Comparison of ENCODE assay signal across 8 mouse cellular contexts in the genomic region with DNA sequence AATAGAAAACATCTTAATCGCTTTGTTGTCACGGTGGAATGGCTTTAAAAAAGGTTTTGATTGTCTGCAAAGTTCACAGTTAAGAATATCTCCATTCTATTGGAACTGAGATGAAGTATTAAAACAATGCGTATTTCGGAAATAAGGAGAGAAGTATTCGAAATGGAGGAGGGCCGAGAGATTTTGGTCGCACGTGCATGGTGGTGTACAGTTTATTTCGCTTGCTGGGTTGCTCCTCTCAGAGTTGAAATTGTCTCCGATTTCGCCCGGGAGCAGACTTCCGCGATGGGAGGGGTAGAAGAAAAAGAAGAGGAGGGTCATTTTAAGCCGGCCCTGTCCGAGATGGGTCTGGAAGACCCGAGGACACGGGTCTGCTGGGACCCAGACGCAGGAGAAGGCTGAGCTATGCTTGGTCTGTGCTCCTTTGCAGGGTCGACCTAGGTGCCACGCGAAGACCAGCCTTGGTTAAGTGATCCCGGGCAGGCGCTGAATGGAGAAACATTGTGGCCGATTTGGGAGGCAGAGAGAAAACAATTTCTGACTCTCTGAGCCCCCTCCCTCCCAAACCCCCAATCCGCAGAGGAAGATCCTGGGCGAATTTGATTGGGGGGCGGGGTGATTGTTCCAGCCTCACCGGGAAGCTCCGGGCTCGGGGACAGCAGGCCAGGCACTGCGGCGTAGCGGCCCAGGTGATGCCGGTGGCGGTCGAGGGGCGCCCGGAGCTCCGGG. TPM values are rescaled to one million over a fixed set of nuclear protein-coding genes. Genes with fewer than 3 reads are reported as not detected.
DNase-seq lines count a peak whose midpoint lies in the region; ATAC-seq lines count a peak whose summit lies in the region.

No protein-coding gene starts in this region.

- peak overlapping the region; percentile 100 for H3K27ac ChIP-seq in forebrain, embryonic 13.5 days
- H3K27ac ChIP-seq in intestine, embryonic 16.5 days (ENCODE audit: low read length), result peak overlapping the region; percentile 90
- peak overlapping the region; percentile 81 for H3K27ac ChIP-seq in lung, embryonic 16.5 days (ENCODE audit: low read length)
- H3K27ac ChIP-seq in stomach, embryonic 15.5 days, result peak overlapping the region; percentile 85

- peak; percentile 53 for DNase-seq in right cerebral cortex, postnatal 4 days
- no peak for DNase-seq in right cerebral cortex, postnatal 14 days
- peak; percentile 6 for DNase-seq in c-Kit-positive CD71-positive TER-119-negative erythroid progenitor cells, embryonic 14.5 days (ENCODE audit: low read depth)
- DNase-seq in layer of hippocampus, adult 18-20 months (ENCODE audit: low spot score in 2 of 2), result no peak

- H3K9ac ChIP-seq in forebrain, embryonic 13.5 days, result peak overlapping the region; percentile 100
- H3K9ac ChIP-seq in intestine, embryonic 16.5 days (ENCODE audit: low read depth, low read length), result peak overlapping the region; percentile 98
- peak overlapping the region; percentile 91 for H3K9ac ChIP-seq in lung, embryonic 16.5 days (ENCODE audit: low read length)
- H3K9ac ChIP-seq in stomach, embryonic 15.5 days, result peak overlapping the region; percentile 83

- peaks cover 10% of the 10 kb centered on the region for H3K36me3 ChIP-seq in forebrain, embryonic 13.5 days (ENCODE audit: poor library complexity, severe bottlenecking)
- H3K36me3 ChIP-seq in intestine, embryonic 16.5 days (ENCODE audit: control insufficient read depth, insufficient read depth, low read length), result no peaks in the 10 kb centered on the region
- H3K36me3 ChIP-seq in lung, embryonic 16.5 days (ENCODE audit: control insufficient read depth, insufficient read depth, low read length), result no peaks in the 10 kb centered on the region
- no peaks in the 10 kb centered on the region for H3K36me3 ChIP-seq in stomach, embryonic 15.5 days

- H3K27me3 ChIP-seq in forebrain, embryonic 13.5 days, result no peaks in the 10 kb centered on the region
- H3K27me3 ChIP-seq in intestine, embryonic 16.5 days (replicated peaks; ENCODE audit: control insufficient read depth, insufficient read depth, low read length), result no peaks in the 10 kb centered on the region
- H3K27me3 ChIP-seq in lung, embryonic 16.5 days (ENCODE audit: control insufficient read depth, insufficient read depth, low read depth, low read length), result no peaks in the 10 kb centered on the region
- H3K27me3 ChIP-seq in stomach, embryonic 15.5 days (replicated peaks), result no peaks in the 10 kb centered on the region

- WGBS in forebrain, embryonic 13.5 days, result under 1% methylated on average over 39 of the region's 40 CpGs
- 1% methylated on average over 40 of the region's 40 CpGs for WGBS in intestine, embryonic 16.5 days
- 1% methylated on average over 40 of the region's 40 CpGs for WGBS in lung, embryonic 16.5 days
- under 1% methylated on average over 39 of the region's 40 CpGs for WGBS in stomach, embryonic 15.5 days

- no peak for ATAC-seq in forebrain, embryonic 13.5 days
- ATAC-seq in intestine, embryonic 16.5 days, result no peak
- ATAC-seq in lung, embryonic 16.5 days (ENCODE audit: low read depth), result no peak
- ATAC-seq in stomach, embryonic 15.5 days (ENCODE audit: insufficient read depth, low FRiP score, low read depth), result no peak

- no peaks in the 10 kb centered on the region for H3K9me3 ChIP-seq in forebrain, embryonic 13.5 days (replicated peaks)
- H3K9me3 ChIP-seq in intestine, embryonic 16.5 days (ENCODE audit: control insufficient read depth, low read length), result no peaks in the 10 kb centered on the region
- no peaks in the 10 kb centered on the region for H3K9me3 ChIP-seq in lung, embryonic 16.5 days (ENCODE audit: control insufficient read depth, low read length)
- no peaks in the 10 kb centered on the region for H3K9me3 ChIP-seq in stomach, embryonic 15.5 days

- peak overlapping the region; percentile 94 for H3K4me3 ChIP-seq in forebrain, embryonic 13.5 days
- H3K4me3 ChIP-seq in intestine, embryonic 16.5 days (ENCODE audit: low read length), result peak overlapping the region; percentile 81
- peak overlapping the region; percentile 75 for H3K4me3 ChIP-seq in lung, embryonic 16.5 days (ENCODE audit: low read length)
- H3K4me3 ChIP-seq in stomach, embryonic 15.5 days (replicated peaks), result peak overlapping the region; percentile 55

- H3K4me2 ChIP-seq in forebrain, embryonic 13.5 days, result peak overlapping the region; percentile 95
- peak overlapping the region; percentile 83 for H3K4me2 ChIP-seq in intestine, embryonic 16.5 days (ENCODE audit: low read depth, low read length)
- peak overlapping the region; percentile 97 for H3K4me2 ChIP-seq in lung, embryonic 16.5 days (ENCODE audit: low read depth, low read length)
- peak overlapping the region; percentile 94 for H3K4me2 ChIP-seq in stomach, embryonic 15.5 days

- peaks cover 37% of the 10 kb centered on the region for H3K4me1 ChIP-seq in forebrain, embryonic 13.5 days
- H3K4me1 ChIP-seq in intestine, embryonic 16.5 days (ENCODE audit: control insufficient read depth, insufficient read depth, low read length), result peaks cover 24% of the 10 kb centered on the region
- H3K4me1 ChIP-seq in lung, embryonic 16.5 days (replicated peaks; ENCODE audit: control insufficient read depth, insufficient read depth, low read length), result peaks cover 31% of the 10 kb centered on the region
- H3K4me1 ChIP-seq in stomach, embryonic 15.5 days, result peaks cover 27% of the 10 kb centered on the region

RNA-seq across cellular contexts. Expression of a gene that starts 2.8 kb away (rescaled TPM):
- polyA plus RNA-seq in forebrain, embryonic 13.5 days (2015; fragmentation: Nextera tagmentation; extraction: Ambion mirVana), result 17.2 TPM in 2 replicates
- polyA plus RNA-seq in intestine, embryonic 16.5 days (2015; fragmentation: Nextera tagmentation; extraction: Ambion mirVana), result 4.9 and 5.7 TPM in 2 replicates
- polyA plus RNA-seq in lung, embryonic 16.5 days (2015; fragmentation: Nextera tagmentation; extraction: Ambion mirVana), result 7.0 and 7.5 TPM in 2 replicates
- polyA plus RNA-seq in stomach, embryonic 15.5 days (2015; fragmentation: Nextera tagmentation; extraction: Ambion mirVana), result 7.2 and 7.9 TPM in 2 replicates
- 10 to 100 TPM; 17.6 to 19.0 TPM for total RNA-seq in layer of hippocampus, adult 18-20 months (2021)

Comparison
In these comparisons a context has a peak if more than half of its experiments do, and no peak if none do; other contexts are left out.
1. DNase-seq: peak in right cerebral cortex, postnatal 4 days (single experiment) and c-Kit-positive CD71-positive TER-119-negative erythroid progenitor cells, embryonic 14.5 days (single experiment); none in right cerebral cortex, postnatal 14 days (single experiment) and layer of hippocampus, adult 18-20 months (0 of 2).
2. Peak in every context shown above with its lines, with median percentiles within 50 percentile points of each other: H3K27ac ChIP-seq, H3K4me2 ChIP-seq, H3K4me3 ChIP-seq and H3K9ac ChIP-seq.